Mouse (Mus musculus) ES-E14 (cell line): ENCODE results near the gene Fntb.
A peak's percentile ranks its signal among the peaks of the same experiment; 100 is the strongest.

Experiments
- HCFC1 ChIP-seq: IDR thresholded peaks from 2 replicates; pipeline ENCODE4 v1.6.1; 2012; ENCODE audit warnings: low read length, inconsistent platforms, borderline replicate concordance; ENCODE audit not compliant: insufficient read depth
- MAFK ChIP-seq: IDR thresholded peaks from 2 replicates; pipeline ENCODE4 v1.6.1; 2014; ENCODE audit warnings: mild to moderate bottlenecking, low read depth, low read length, inconsistent platforms; ENCODE audit not compliant: insufficient read depth
- ZNF384 ChIP-seq: IDR thresholded peaks from 2 replicates; pipeline ENCODE4 v1.6.1; 2012; ENCODE audit warnings: low read depth, low read length, inconsistent platforms

GRCm38 (mm10) chr12:76839298-76839697 lies 73.9 kb downstream of the Fntb start:
- TF ChIP-seq ZNF384 (no peak), MAFK (peak; percentile 84), HCFC1 (no peak)
